Mouse (Mus musculus) limb, embryonic 11.5 days (tissue): ENCODE measurements around the gene Slc16a1. TPM values are rescaled to one million over a fixed set of nuclear protein-coding genes. Genes with fewer than 3 reads are reported as not detected.
A peak's percentile ranks its signal among the peaks of the same experiment; 100 is the strongest.
"Not testable (repeated sequence)": the region's sequence is repeated elsewhere in the genome, so short reads cannot be mapped to it uniquely, and the experiment has no call there.

Experiments used
- ATAC-seq: fragments of 200-750 bp; cut with Nextera tagmentation; 2 replicates; pipeline ENCODE4 v1.8.0; 2017; ENCODE audit warnings: low read depth; ENCODE audit not compliant: insufficient number of reproducible peaks, low FRiP score, low TSS enrichment
- DNase-seq: peaks from one replicate; pipeline ENCODE4 v3.0.0-alpha.2; 2015; ENCODE audit warnings: low spot score
- H3K27ac ChIP-seq: fragments of 300-500 bp; sonication (generic); replicated peaks from 2 replicates; pipeline ENCODE4 v1.5.1; 2014; ENCODE audit warnings: low read depth, mild to moderate bottlenecking, low read length
- H3K27me3 ChIP-seq: fragments of 300-500 bp; sonication (generic); 2 replicates; pipeline ENCODE4 v1.6.1; 2014; ENCODE audit warnings: mild to moderate bottlenecking, low read length, mixed read lengths; ENCODE audit not compliant: control insufficient read depth, insufficient read depth
- H3K36me3 ChIP-seq: fragments of 300-500 bp; sonication (generic); 2 replicates; pipeline ENCODE4 v1.6.1; 2014; ENCODE audit warnings: mild to moderate bottlenecking, low read length, moderate library complexity, mixed read lengths; ENCODE audit not compliant: control insufficient read depth, insufficient read depth
- H3K4me1 ChIP-seq: fragments of 300-500 bp; sonication (generic); 2 replicates; pipeline ENCODE4 v1.6.1; 2014; ENCODE audit warnings: low read length, mixed read lengths; ENCODE audit not compliant: control insufficient read depth, insufficient read depth
- H3K4me2 ChIP-seq: fragments of 300-500 bp; sonication (generic); 2 replicates; pipeline ENCODE4 v1.6.1; 2014; ENCODE audit warnings: low read depth, mild to moderate bottlenecking, moderate library complexity; ENCODE audit not compliant: severe bottlenecking
- H3K4me3 ChIP-seq: fragments of 300-500 bp; sonication (generic); 2 replicates; pipeline ENCODE4 v1.5.1; 2014; ENCODE audit warnings: low read depth, low read length
- H3K9ac ChIP-seq: fragments of 300-500 bp; sonication (generic); 2 replicates; pipeline ENCODE4 v1.6.1; 2014; ENCODE audit warnings: mild to moderate bottlenecking, low read length
- H3K9me3 ChIP-seq: fragments of 300-500 bp; sonication (generic); 2 replicates; pipeline ENCODE4 v1.6.1; 2016; ENCODE audit warnings: low read length; ENCODE audit not compliant: control insufficient read depth
- WGBS: fragments of 180-500 bp; shearing (Covaris S2); extraction: QIAGEN DNeasy Blood & Tissue Kit; methylation state at CpG from one replicate; pipeline ENCODE4 v1.1.7; 2014; 5-methylcytosine and 5-hydroxymethylcytosine counted together
- polyA plus RNA-seq: library from polyadenylated mRNA; unstranded; fragments of >200 nt; fragmentation: Nextera tagmentation; extraction: Ambion mirVana; gene quantifications from 2 replicates; pipeline ENCODE4 v1.2.1, GENCODE M21; 2014

Gene Slc16a1
- polyA plus RNA-seq, 1 experiment from 2014 or later = 55.6 TPM

DNA sequence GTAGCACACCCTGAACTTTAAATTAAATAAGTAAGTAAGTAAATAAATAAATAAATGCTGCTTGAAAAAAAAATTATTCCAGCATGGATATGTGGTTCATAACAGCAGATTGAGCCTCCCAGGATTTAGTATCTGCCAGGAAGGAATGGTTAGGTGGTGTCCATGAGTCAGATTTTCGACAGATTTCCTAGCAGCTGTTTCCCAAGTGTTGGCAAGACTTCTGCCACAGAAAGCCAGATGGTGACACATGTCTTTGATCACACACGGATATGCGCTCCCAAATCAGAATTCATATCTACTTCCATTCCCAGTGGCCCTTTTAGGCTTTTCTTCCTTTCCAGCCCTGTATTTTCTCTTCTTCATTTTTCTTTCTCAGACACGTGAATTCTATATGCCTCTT is 28.5 kb downstream of the Slc16a1 start:
- no peaks in the 10 kb centered on the region for H3K9me3 ChIP-seq
- peaks cover 4% of the 10 kb centered on the region; the same call in 1 of the 2 replicates for H3K4me1 ChIP-seq
- DNase-seq (no peak), ATAC-seq (no peak)
- H3K27me3 ChIP-seq = no peaks in the 10 kb centered on the region
- H3K4me3 ChIP-seq = no peak overlapping the region
- WGBS = 69% methylated on average over 4 of the region's 4 CpGs
- H3K9ac ChIP-seq = no peak overlapping the region
- H3K36me3 ChIP-seq = no peaks in the 10 kb centered on the region
- no peak overlapping the region for H3K4me2 ChIP-seq
- H3K27ac ChIP-seq = no peak overlapping the region

DNA sequence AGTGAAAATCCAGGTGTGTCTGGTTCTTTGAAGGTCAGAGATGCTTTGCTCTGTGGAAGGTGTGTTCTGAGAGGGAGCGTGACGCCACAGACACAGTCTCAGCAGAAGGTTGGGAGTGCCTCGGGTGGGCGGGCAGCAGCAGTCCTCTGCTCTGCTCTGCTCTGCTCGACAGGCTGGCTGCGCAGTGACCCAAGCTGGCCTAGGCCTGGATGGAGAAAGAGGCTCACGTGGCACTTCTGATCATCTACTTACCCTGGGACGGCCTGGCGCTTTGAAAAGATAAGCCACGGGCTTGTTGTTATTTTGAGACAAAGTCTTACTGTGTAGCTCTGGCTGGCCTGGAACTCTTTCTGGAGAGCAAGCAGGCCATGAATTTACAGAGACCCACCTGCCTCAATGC is 29.0 kb downstream of the Slc16a1 start:
- H3K4me3 ChIP-seq = no peak overlapping the region
- H3K36me3 ChIP-seq = no peaks in the 10 kb centered on the region
- WGBS = 70% methylated on average over 10 of the region's 10 CpGs
- H3K27me3 ChIP-seq = no peaks in the 10 kb centered on the region
- H3K9me3 ChIP-seq = no peaks in the 10 kb centered on the region
- ATAC-seq (no peak), DNase-seq (no peak)
- no peak overlapping the region for H3K27ac ChIP-seq
- peaks cover 4% of the 10 kb centered on the region; the same call in 1 of the 2 replicates for H3K4me1 ChIP-seq
- H3K4me2 ChIP-seq = no peak overlapping the region
- H3K9ac ChIP-seq = no peak overlapping the region

DNA sequence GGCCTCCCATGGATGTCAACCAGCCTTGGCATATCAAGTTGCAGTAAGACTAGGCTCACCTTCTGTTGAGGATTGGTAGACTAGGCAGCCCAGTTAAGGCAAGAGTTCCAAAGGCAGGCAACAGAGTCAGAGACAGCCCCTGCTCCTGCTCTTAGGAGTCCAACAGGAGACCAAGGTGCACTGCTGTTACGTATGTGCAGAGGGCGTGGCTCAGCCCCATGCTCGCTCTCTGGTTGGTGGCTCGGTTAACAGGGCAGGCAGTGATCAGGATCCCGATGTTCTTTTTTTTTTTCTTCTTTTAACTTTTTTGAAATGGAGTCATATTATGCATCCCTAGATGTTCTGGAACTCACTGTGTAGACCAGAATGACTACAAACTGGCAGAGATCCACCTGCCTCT is 30.5 kb downstream of the Slc16a1 start:
- H3K4me2 ChIP-seq = no peak overlapping the region
- ATAC-seq = no peak
- WGBS = 80% methylated on average over 5 of the region's 5 CpGs

DNA sequence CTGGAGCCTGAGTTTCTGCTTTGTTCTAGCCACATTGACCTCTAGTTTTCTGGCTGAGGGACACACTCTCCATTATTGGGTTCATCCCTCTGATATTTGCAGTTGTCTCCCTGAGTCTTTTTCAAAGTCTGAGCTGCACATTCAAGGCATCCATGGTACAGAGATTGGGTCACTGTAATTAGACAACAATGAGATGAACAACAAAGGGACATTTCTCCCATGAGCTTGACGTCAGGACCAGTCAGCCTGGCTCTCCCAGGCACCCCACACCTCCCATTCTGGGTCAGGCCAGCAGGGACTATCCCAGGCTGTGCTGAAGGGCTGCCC is 31.4 kb downstream of the Slc16a1 start:
- DNase-seq = no peak
- Histone ChIP-seq H3K9ac (no peak overlapping the region), H3K9me3 (no peaks in the 10 kb centered on the region), H3K4me3 (no peak overlapping the region), H3K27me3 (no peaks in the 10 kb centered on the region), H3K4me1 (peaks cover 10% of the 10 kb centered on the region; the same call in 1 of the 2 replicates), H3K36me3 (no peaks in the 10 kb centered on the region), H3K4me2 (no peak overlapping the region), H3K27ac (no peak overlapping the region)
- ATAC-seq = no peak
- WGBS = 56% methylated on average over 1 of the region's 1 CpGs

More for the DNA sequence above, 30.5 kb downstream of the Slc16a1 start:
- Histone ChIP-seq H3K4me1 (peaks cover 4% of the 10 kb centered on the region; the same call in 1 of the 2 replicates), H3K4me3 (no peak overlapping the region), H3K27me3 (no peaks in the 10 kb centered on the region), H3K27ac (no peak overlapping the region), H3K9me3 (no peaks in the 10 kb centered on the region), H3K36me3 (no peaks in the 10 kb centered on the region), H3K9ac (no peak overlapping the region)
- no peak for DNase-seq

DNA sequence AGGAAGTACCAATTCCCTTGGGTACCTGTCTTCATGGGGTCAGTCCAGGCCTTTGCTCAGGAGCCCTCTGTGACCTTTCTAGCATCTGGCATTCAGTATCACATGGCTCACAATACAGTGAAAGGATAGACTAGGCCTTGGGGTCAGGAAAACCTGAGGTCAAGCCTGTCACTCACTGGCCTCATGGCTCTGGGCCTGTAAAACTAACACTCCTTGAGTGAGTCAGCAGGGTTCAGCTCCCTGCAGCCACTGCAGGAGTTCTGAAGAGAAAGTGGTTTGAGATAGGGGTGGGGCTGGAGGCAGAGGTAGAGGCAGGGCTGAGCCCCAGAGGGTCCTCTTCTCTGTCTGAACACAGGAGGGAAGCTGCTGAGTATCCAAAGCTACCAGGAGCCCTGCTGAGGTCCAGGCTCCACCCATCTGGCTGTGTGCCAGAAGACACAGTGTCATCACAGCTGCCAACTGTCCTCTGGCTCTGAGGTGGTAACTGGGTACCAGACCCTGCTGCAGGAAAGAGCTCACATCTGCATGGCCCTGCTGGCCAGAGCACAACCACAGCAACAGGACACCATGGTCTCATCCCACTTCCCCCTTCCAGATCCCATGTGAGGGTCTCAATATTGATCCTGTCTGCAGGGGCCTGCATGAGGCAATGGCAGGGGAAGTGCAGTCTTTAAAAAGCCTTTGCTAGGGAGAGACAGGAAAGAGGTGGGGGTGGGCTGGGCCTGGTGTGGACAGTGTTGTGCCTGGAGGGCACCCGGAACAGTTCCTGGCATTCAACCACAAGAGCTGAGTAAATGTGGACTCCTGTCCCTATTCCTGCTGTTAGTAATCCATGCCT is 31.9 kb downstream of the Slc16a1 start:
- not testable (repeated sequence) for DNase-seq, H3K27me3 ChIP-seq, H3K9me3 ChIP-seq, H3K36me3 ChIP-seq, H3K4me2 ChIP-seq, H3K4me3 ChIP-seq, H3K27ac ChIP-seq, H3K9ac ChIP-seq
- ATAC-seq = 0 out of 2 replicates have a peak, but pooled peaks have one; percentile 40
- peaks cover 13% of the 10 kb centered on the region; the same call in 1 of the 2 replicates for H3K4me1 ChIP-seq
- 38% methylated on average over 1 of the region's 1 CpGs for WGBS

DNA sequence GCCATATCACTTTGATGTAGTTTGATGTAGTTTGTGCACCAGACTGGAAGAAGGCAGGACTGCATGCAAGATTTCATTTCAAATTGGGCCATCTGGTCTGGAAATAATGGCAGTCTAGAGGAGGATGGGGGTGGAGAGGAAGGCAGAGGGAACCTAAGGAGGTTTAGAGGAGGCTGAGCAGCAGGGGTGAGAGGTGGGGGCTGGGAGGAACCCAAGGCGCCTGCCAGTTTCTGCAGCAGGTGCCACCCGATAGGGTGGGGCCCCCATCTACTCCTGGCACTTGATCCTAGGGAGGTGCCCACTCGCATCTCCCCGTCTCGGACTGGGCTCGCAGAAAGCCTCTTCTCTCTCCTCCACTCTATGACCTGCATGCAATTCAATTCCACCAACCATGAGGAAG is 33.1 kb downstream of the Slc16a1 start:
- H3K36me3 ChIP-seq = no peaks in the 10 kb centered on the region
- H3K27me3 ChIP-seq = no peaks in the 10 kb centered on the region
- ATAC-seq (no peak), DNase-seq (no peak)
- H3K27ac ChIP-seq = no peak overlapping the region
- no peak overlapping the region for H3K4me3 ChIP-seq
- H3K9ac ChIP-seq = no peak overlapping the region
- 69% methylated on average over 6 of the region's 6 CpGs for WGBS
- peaks cover 13% of the 10 kb centered on the region; the same call in 1 of the 2 replicates for H3K4me1 ChIP-seq
- no peaks in the 10 kb centered on the region for H3K9me3 ChIP-seq
- no peak overlapping the region for H3K4me2 ChIP-seq

DNA sequence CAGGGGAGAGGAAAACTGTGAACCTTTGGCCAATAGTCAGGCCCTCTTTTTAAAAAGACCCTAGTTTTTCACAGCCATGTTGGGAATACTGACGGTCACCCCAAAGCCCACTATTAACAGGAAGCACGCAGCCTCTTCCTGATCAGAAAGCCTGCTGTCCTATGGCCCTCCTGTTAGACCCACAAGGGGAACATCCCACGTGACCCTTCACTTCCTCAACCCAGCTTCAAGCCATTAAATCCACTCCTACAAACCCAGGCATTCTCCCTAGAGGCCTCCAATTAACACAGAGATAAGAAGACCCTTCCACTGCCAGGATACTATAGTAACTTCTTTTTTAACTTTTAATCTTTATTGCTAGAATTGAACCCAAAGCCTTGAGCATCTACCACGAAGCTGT is 33.6 kb downstream of the Slc16a1 start:
- H3K27me3 ChIP-seq = no peaks in the 10 kb centered on the region
- no peak for ATAC-seq
- 49% methylated on average over 4 of the region's 4 CpGs for WGBS
- H3K9ac ChIP-seq = no peak overlapping the region
- H3K9me3 ChIP-seq = no peaks in the 10 kb centered on the region
- H3K4me1 ChIP-seq = peaks cover 13% of the 10 kb centered on the region; the same call in 1 of the 2 replicates
- no peak overlapping the region for H3K4me3 ChIP-seq
- no peak overlapping the region for H3K27ac ChIP-seq
- DNase-seq = no peak
- H3K4me2 ChIP-seq = no peak overlapping the region
- no peaks in the 10 kb centered on the region for H3K36me3 ChIP-seq

DNA sequence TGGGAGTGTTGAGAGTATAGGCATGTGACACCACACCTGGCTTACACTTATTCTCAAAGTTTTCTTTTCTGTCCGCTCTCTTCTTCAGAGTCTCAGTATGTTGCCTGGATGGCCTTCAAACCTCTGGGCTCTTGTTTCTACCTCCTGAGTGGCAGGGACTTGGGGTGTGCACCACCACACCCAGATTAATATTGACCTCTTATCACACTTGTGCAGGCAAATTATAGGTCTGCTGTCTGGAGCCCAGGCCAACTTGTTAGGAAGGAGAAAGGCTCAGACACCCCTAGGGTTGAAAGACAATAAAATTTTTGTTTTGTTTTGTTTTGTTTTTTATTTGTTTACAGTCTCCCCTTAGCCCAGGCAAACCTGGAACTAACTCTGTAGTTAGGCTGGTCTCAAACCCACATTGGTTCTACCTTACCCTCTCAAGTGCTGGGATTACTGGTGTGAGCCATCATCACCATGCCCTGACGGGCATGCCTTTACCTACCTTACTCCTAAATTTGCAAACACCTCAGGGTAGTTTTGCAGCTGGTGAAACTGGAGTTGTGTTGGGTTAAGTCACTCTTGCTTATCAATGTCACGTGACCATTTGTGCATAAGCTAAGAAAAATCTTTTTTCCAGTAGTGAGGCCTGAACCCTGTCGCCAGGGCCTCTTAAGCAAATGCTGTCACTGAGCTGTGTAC is 35.3 kb downstream of the Slc16a1 start:
- Histone ChIP-seq H3K4me2 (no peak overlapping the region), H3K9me3 (no peaks in the 10 kb centered on the region), H3K36me3 (no peaks in the 10 kb centered on the region), H3K27me3 (no peaks in the 10 kb centered on the region), H3K27ac (no peak overlapping the region), H3K4me3 (no peak overlapping the region), H3K4me1 (peaks cover 13% of the 10 kb centered on the region; the same call in 1 of the 2 replicates), H3K9ac (no peak overlapping the region)
- no peak for ATAC-seq
- DNase-seq = no peak
- 74% methylated on average over 4 of the region's 4 CpGs for WGBS
